Mouse (Mus musculus) heart, adult 2 months (tissue): Measurements from ENCODE around the gene Zcwpw1.

Experiments used
- CTCF ChIP-seq: fragments of 200-600 bp; IDR thresholded peaks from 2 replicates; pipeline ENCODE4 v1.8.1; 2022; ENCODE audit warnings: antibody characterized with exemption, mild to moderate bottlenecking, moderate library complexity
- POLR2A ChIP-seq: fragments of 200-500 bp; IDR thresholded peaks from 2 replicates; pipeline ENCODE4 v1.6.1; 2011; ENCODE audit warnings: mild to moderate bottlenecking, low read depth, low read length, control low read depth; ENCODE audit not compliant: insufficient read depth

- TF ChIP-seq CTCF (no peak), POLR2A (no peak)
These were observed 29.7 kb upstream of the Zcwpw1 start for GRCm38 (mm10) chr5:137757887-137758286.
